Mouse (Mus musculus) lung, adult 2 months (tissue): ENCODE measurements around the gene Paqr6.
"Not testable (repeated sequence)": the region's sequence is repeated elsewhere in the genome, so short reads cannot be mapped to it uniquely, and the experiment has no call there.

ENCODE experiments used
- CTCF ChIP-seq: fragments of 200-500 bp; IDR thresholded peaks from 2 replicates; pipeline ENCODE4 v1.5.1; 2011; ENCODE audit warnings: mild to moderate bottlenecking, low read length, control low read depth; ENCODE audit not compliant: insufficient read depth
- POLR2A ChIP-seq: fragments of 200-500 bp; IDR thresholded peaks from 2 replicates; pipeline ENCODE4 v1.6.1; 2011; ENCODE audit warnings: low read depth, mild to moderate bottlenecking, control low read depth, low read length, borderline replicate concordance; ENCODE audit errors: extremely low read depth

DNA sequence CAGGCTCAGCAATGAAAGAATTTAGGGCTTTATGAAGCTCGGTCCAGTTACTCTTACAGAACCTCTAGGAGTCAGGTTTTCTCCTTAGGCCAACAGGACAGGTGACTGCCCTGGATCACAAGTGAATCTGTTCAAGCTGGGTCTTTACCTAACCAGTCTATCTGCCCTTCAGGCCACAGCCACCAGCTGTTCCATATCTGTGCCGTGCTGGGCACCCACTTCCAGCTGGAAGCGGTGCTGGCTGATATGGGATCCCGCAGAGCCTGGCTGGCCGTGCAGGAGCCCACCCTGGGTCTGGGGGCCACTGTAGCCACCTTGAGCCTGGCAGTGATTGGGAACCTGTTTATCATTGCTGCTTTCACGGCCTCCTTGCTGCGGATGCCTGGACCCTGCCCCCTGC is 3.1 kb downstream of the Paqr6 start:
- TF ChIP-seq POLR2A, CTCF: not testable (repeated sequence)
